Mouse (Mus musculus) monocyte, adult 2 months (primary cell): Measurements from ENCODE around the gene Hspg2.

ENCODE experiments used
- DNase-seq, 2 experiments: peaks; one replicate each; pipeline ENCODE4 v3.0.0; 2022; ENCODE audit warnings: low spot score in 2 of 2, low read depth in 1 of 2

Hspg2 gene

GRCm38 (mm10) chr4:137480191-137480992 is 11.8 kb downstream of the Hspg2 start:
- DNase-seq = no peak

GRCm38 (mm10) chr4:137480993-137481340 is 12.4 kb downstream of the Hspg2 start:
- no peak for DNase-seq

- no peak for DNase-seq
These were observed 12.9 kb downstream of the Hspg2 start for GRCm38 (mm10) chr4:137481381-137482030.

GRCm38 (mm10) chr4:137483871-137484270 is 15.3 kb downstream of the Hspg2 start:
- no peak for DNase-seq

GRCm38 (mm10) chr4:137484586-137484985 is 16.0 kb downstream of the Hspg2 start:
- DNase-seq = no peak

GRCm38 (mm10) chr4:137485258-137485960 is 16.8 kb downstream of the Hspg2 start:
- DNase-seq = no peak

GRCm38 (mm10) chr4:137486081-137487014 is 17.8 kb downstream of the Hspg2 start:
- DNase-seq = no peak

GRCm38 (mm10) chr4:137487286-137488000 is 18.9 kb downstream of the Hspg2 start:
- DNase-seq = no peak

GRCm38 (mm10) chr4:137488038-137488437 is 19.5 kb downstream of the Hspg2 start:
- DNase-seq = no peak

GRCm38 (mm10) chr4:137488571-137489303 is 20.2 kb downstream of the Hspg2 start:
- no peak for DNase-seq

GRCm38 (mm10) chr4:137489996-137490395 is 21.4 kb downstream of the Hspg2 start:
- DNase-seq = no peak

GRCm38 (mm10) chr4:137492563-137492962 is 24.0 kb downstream of the Hspg2 start:
- no peak for DNase-seq

- DNase-seq = no peak
These were observed 24.6 kb downstream of the Hspg2 start for GRCm38 (mm10) chr4:137493187-137493586.

- DNase-seq = no peak
These were observed 26.4 kb downstream of the Hspg2 start for GRCm38 (mm10) chr4:137494751-137495500.

- no peak for DNase-seq
These were observed 27.0 kb downstream of the Hspg2 start for GRCm38 (mm10) chr4:137495501-137496100.

- no peak for DNase-seq
These were observed 28.8 kb downstream of the Hspg2 start for GRCm38 (mm10) chr4:137497367-137497766.

GRCm38 (mm10) chr4:137497892-137498722 is 29.5 kb downstream of the Hspg2 start:
- no peak for DNase-seq
